Mouse (Mus musculus): ENCODE measurements around the gene Spag17. TPM values are rescaled to one million over a fixed set of nuclear protein-coding genes. Genes with fewer than 3 reads are reported as not detected.

The Spag17 gene
- polyA plus RNA-seq, 1 experiment from 2014 or later = 0.89 TPM

GRCm38 (mm10) chr3:100009807-100010206 is 124.6 kb downstream of the Spag17 start:
- Histone ChIP-seq H3K4me3 (ENCODE audit: low read depth, low read length) (no peak overlapping the region), H3K4me1 (ENCODE audit: control insufficient read depth, insufficient read depth, low read length) (no peaks in the 10 kb centered on the region), H3K27ac (ENCODE audit: low read length) (no peak overlapping the region), H3K9me3 (replicated peaks; ENCODE audit: control insufficient read depth, low read length, poor library complexity, severe bottlenecking) (no peaks in the 10 kb centered on the region), H3K9ac (ENCODE audit: low read depth, low read length) (no peak overlapping the region), H3K27me3 (ENCODE audit: control insufficient read depth, insufficient read depth, low read depth, low read length) (no peaks in the 10 kb centered on the region), H3K36me3 (ENCODE audit: control insufficient read depth, insufficient read depth, low read length) (no peaks in the 10 kb centered on the region), H3K4me2 (ENCODE audit: low read length) (no peak overlapping the region)
- ATAC-seq = no peak

DNA sequence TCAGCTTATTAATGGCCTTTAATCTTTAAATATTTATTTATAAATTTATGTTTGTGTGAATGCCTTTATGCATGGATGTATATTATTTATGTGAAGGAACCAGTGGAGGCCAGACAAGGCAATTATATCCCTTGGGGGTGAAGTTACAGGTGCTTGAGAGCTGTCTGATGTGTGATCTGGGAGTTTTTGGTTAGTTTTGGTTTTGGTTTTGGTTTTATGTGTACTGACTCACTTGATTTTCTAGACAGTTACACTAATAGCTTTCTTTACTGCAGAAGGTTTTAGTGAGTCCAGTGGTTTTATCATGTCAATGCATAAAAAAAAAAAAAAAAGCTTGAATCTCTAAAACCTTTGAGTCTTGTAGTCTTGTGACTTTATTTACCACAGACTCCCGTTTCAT is 128.9 kb downstream of the Spag17 start:
- H3K4me2 ChIP-seq (ENCODE audit: low read length) = no peak overlapping the region
- ATAC-seq = no peak
- no peak overlapping the region for H3K4me3 ChIP-seq (ENCODE audit: low read depth, low read length)
- no peak overlapping the region for H3K27ac ChIP-seq (ENCODE audit: low read length)
- no peaks in the 10 kb centered on the region for H3K4me1 ChIP-seq (ENCODE audit: control insufficient read depth, insufficient read depth, low read length)
- H3K9ac ChIP-seq (ENCODE audit: low read depth, low read length) = no peak overlapping the region
- no peaks in the 10 kb centered on the region for H3K36me3 ChIP-seq (ENCODE audit: control insufficient read depth, insufficient read depth, low read length)
- no peaks in the 10 kb centered on the region for H3K9me3 ChIP-seq (replicated peaks; ENCODE audit: control insufficient read depth, low read length, poor library complexity, severe bottlenecking)
- no peaks in the 10 kb centered on the region for H3K27me3 ChIP-seq (ENCODE audit: control insufficient read depth, insufficient read depth, low read depth, low read length)
- 88% methylated on average over 1 of the region's 1 CpGs for WGBS

- Histone ChIP-seq H3K27me3 (ENCODE audit: control insufficient read depth, insufficient read depth, low read depth, low read length) (no peaks in the 10 kb centered on the region), H3K4me2 (ENCODE audit: low read length) (no peak overlapping the region), H3K9ac (ENCODE audit: low read depth, low read length) (no peak overlapping the region), H3K36me3 (ENCODE audit: control insufficient read depth, insufficient read depth, low read length) (no peaks in the 10 kb centered on the region), H3K9me3 (replicated peaks; ENCODE audit: control insufficient read depth, low read length, poor library complexity, severe bottlenecking) (no peaks in the 10 kb centered on the region), H3K4me3 (ENCODE audit: low read depth, low read length) (no peak overlapping the region), H3K27ac (ENCODE audit: low read length) (no peak overlapping the region), H3K4me1 (ENCODE audit: control insufficient read depth, insufficient read depth, low read length) (no peaks in the 10 kb centered on the region)
- WGBS = 45% methylated on average over 4 of the region's 4 CpGs
- ATAC-seq = 0 out of 2 replicates have a peak, but pooled peaks have one; percentile 58
Measured at GRCm38 (mm10) chr3:100031291-100031690, 146.1 kb downstream of the Spag17 start.

DNA sequence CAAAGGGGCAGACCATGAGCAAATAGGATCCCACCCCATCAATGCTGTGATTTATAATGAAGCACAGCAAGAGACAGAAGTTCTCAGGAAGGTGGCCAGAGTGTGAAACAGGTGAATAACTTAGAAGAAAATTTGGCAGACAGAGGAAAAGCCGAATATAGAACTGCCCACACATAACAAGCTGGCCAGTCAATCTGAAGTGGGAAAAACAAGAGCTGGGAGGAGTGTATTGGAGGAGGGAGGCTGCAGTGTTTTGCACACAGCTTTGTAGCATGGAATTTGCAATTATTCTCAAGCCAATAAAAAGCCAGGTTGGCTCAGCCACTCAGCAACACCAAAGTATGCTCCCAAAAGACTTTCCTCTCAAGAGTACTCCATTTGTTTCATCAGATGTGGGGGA is 147.8 kb downstream of the Spag17 start:
- 81% methylated on average over 1 of the region's 1 CpGs for WGBS

DNA sequence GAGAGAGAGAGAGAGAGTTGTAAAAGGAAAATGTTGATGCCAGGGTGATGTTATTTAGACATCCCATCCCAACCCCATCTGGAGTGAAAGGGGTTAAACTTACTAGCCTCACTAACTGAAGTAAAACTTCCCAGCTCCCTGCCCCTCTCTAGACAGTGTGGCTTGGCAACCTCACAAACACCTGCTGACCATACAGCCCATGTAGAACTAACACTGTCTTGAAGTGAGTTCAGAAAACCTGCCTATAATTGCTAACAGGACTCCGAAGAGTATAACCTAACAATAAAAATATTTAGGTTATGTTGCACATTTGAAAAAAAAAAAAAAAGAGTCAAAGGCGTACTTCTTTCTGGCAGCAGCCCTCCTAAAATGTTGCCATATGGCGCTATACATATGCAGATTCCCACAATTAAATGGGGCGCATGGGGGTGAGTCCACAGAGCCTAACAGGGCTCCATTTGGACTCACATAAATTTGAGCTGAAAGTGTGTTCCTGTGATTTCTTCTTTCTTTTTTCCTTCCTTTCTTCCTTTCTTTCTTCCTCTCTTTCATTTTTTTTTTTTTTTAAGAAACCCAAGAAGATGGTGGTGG is 149.3 kb downstream of the Spag17 start:
- Histone ChIP-seq H3K36me3 (ENCODE audit: control insufficient read depth, insufficient read depth, low read length) (no peaks in the 10 kb centered on the region), H3K4me2 (ENCODE audit: low read length) (no peak overlapping the region), H3K4me3 (ENCODE audit: low read depth, low read length) (no peak overlapping the region), H3K4me1 (ENCODE audit: control insufficient read depth, insufficient read depth, low read length) (no peaks in the 10 kb centered on the region), H3K27me3 (ENCODE audit: control insufficient read depth, insufficient read depth, low read depth, low read length) (no peaks in the 10 kb centered on the region), H3K9me3 (replicated peaks; ENCODE audit: control insufficient read depth, low read length, poor library complexity, severe bottlenecking) (no peaks in the 10 kb centered on the region), H3K27ac (ENCODE audit: low read length) (no peak overlapping the region), H3K9ac (ENCODE audit: low read depth, low read length) (no peak overlapping the region)
- ATAC-seq = no peak
- 68% methylated on average over 4 of the region's 4 CpGs for WGBS

More for the DNA sequence above, 147.8 kb downstream of the Spag17 start:
- no peak overlapping the region for H3K9ac ChIP-seq (ENCODE audit: low read depth, low read length)
- H3K27me3 ChIP-seq (ENCODE audit: control insufficient read depth, insufficient read depth, low read depth, low read length) = no peaks in the 10 kb centered on the region
- H3K9me3 ChIP-seq (replicated peaks; ENCODE audit: control insufficient read depth, low read length, poor library complexity, severe bottlenecking) = no peaks in the 10 kb centered on the region
- ATAC-seq = no peak
- no peak overlapping the region for H3K4me3 ChIP-seq (ENCODE audit: low read depth, low read length)
- H3K36me3 ChIP-seq (ENCODE audit: control insufficient read depth, insufficient read depth, low read length) = no peaks in the 10 kb centered on the region
- H3K4me1 ChIP-seq (ENCODE audit: control insufficient read depth, insufficient read depth, low read length) = no peaks in the 10 kb centered on the region
- no peak overlapping the region for H3K27ac ChIP-seq (ENCODE audit: low read length)
- no peak overlapping the region for H3K4me2 ChIP-seq (ENCODE audit: low read length)

GRCm38 (mm10) chr3:100035097-100035496 is 149.9 kb downstream of the Spag17 start:
- WGBS = 64% methylated on average over 3 of the region's 3 CpGs
- Histone ChIP-seq H3K36me3 (ENCODE audit: control insufficient read depth, insufficient read depth, low read length) (no peaks in the 10 kb centered on the region), H3K9ac (ENCODE audit: low read depth, low read length) (no peak overlapping the region), H3K4me1 (ENCODE audit: control insufficient read depth, insufficient read depth, low read length) (no peaks in the 10 kb centered on the region), H3K4me3 (ENCODE audit: low read depth, low read length) (no peak overlapping the region), H3K4me2 (ENCODE audit: low read length) (no peak overlapping the region), H3K27ac (ENCODE audit: low read length) (no peak overlapping the region), H3K27me3 (ENCODE audit: control insufficient read depth, insufficient read depth, low read depth, low read length) (no peaks in the 10 kb centered on the region), H3K9me3 (replicated peaks; ENCODE audit: control insufficient read depth, low read length, poor library complexity, severe bottlenecking) (no peaks in the 10 kb centered on the region)
- no peak for ATAC-seq

DNA sequence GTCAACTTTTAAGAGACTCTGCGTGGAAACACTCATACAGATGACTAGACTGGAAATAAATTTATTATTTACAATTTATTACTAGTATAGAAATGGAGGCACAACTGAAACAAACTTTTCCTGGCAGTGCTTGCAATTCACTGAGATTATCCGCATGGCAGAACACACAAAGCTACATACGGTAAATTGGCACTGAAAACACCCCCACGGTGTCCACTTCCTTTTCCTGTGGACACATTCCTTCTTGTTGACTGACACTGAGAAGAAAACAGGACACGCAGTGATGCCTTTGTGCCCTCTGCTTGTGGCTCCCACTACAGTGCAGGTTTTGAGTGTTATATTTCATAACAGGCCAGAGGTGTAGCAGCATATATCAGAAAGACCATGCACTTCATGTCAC is 151.6 kb downstream of the Spag17 start:
- Histone ChIP-seq H3K9me3 (replicated peaks; ENCODE audit: control insufficient read depth, low read length, poor library complexity, severe bottlenecking) (no peaks in the 10 kb centered on the region), H3K4me1 (ENCODE audit: control insufficient read depth, insufficient read depth, low read length) (no peaks in the 10 kb centered on the region), H3K4me2 (ENCODE audit: low read length) (no peak overlapping the region), H3K36me3 (ENCODE audit: control insufficient read depth, insufficient read depth, low read length) (no peaks in the 10 kb centered on the region), H3K9ac (ENCODE audit: low read depth, low read length) (no peak overlapping the region), H3K27me3 (ENCODE audit: control insufficient read depth, insufficient read depth, low read depth, low read length) (no peaks in the 10 kb centered on the region), H3K4me3 (ENCODE audit: low read depth, low read length) (no peak overlapping the region), H3K27ac (ENCODE audit: low read length) (no peak overlapping the region)
- 68% methylated on average over 5 of the region's 5 CpGs for WGBS
- no peak for ATAC-seq

DNA sequence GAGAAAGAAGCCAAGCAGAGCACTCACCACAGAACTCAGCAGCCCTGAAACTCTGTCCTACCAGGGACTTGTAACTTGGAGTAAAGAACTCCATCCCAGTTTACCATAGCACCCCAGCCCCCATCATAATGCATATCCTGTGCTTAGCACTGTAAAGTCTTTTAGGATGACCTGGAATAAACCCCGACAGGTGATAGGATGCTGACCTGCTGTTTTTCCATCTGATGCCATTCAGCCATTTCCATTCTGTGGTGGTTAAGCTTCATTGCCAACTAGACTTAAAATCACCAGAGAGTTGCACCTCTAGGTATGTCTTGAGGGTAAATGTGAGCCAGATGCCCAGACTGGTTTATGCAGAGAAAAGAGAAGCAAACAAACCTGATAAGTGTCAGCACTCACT is 189.2 kb downstream of the Spag17 start:
- no peaks in the 10 kb centered on the region for H3K27me3 ChIP-seq (ENCODE audit: control insufficient read depth, insufficient read depth, low read depth, low read length)
- no peaks in the 10 kb centered on the region for H3K9me3 ChIP-seq (replicated peaks; ENCODE audit: control insufficient read depth, low read length, poor library complexity, severe bottlenecking)
- H3K4me1 ChIP-seq (ENCODE audit: control insufficient read depth, insufficient read depth, low read length) = no peaks in the 10 kb centered on the region
- H3K27ac ChIP-seq (ENCODE audit: low read length) = no peak overlapping the region
- no peaks in the 10 kb centered on the region for H3K36me3 ChIP-seq (ENCODE audit: control insufficient read depth, insufficient read depth, low read length)
- H3K9ac ChIP-seq (ENCODE audit: low read depth, low read length) = no peak overlapping the region
- no peak for ATAC-seq
- 100% methylated on average over 1 of the region's 1 CpGs for WGBS
- no peak overlapping the region for H3K4me3 ChIP-seq (ENCODE audit: low read depth, low read length)
- no peak overlapping the region for H3K4me2 ChIP-seq (ENCODE audit: low read length)

DNA sequence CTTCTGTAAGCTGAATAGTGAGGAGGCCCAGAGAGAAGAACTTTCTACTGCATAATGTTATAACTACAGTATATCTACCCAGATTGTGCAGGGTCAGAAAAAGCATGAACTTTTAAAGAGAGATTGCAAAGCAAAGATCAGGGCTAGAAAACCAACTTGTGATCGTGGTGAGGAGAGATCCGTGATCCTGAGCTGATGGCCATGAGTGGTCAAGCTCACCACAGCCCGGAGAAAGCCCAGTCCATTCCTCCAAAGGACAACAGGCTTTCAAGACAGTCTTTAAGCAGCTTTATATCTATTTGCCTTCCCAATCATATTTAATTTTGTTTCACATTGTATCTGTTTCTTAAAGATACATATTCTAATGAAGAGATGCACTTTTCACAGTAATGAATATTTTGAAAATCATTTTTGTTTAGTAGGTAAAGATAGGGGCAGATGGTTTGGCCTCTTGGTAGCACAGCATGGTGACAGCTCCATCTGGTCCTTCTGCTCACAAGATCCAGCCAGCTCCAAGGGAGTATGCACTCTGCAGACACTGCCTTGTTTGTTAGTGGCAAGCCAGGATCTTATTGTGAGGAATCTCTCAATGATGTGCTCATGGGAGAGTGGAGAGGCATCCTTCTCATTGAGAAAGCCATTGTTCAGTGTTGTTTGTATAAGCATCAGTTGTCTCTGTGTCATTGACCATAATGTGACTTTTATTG is 217.3 kb downstream of the Spag17 start:
- Histone ChIP-seq H3K4me2 (ENCODE audit: low read length) (no peak overlapping the region), H3K4me1 (ENCODE audit: control insufficient read depth, insufficient read depth, low read length) (no peaks in the 10 kb centered on the region), H3K27me3 (ENCODE audit: control insufficient read depth, insufficient read depth, low read depth, low read length) (no peaks in the 10 kb centered on the region), H3K36me3 (ENCODE audit: control insufficient read depth, insufficient read depth, low read length) (no peaks in the 10 kb centered on the region), H3K9me3 (replicated peaks; ENCODE audit: control insufficient read depth, low read length, poor library complexity, severe bottlenecking) (no peaks in the 10 kb centered on the region), H3K27ac (ENCODE audit: low read length) (no peak overlapping the region), H3K4me3 (ENCODE audit: low read depth, low read length) (no peak overlapping the region), H3K9ac (ENCODE audit: low read depth, low read length) (no peak overlapping the region)
- ATAC-seq = no peak
- WGBS = 90% methylated on average over 3 of the region's 3 CpGs

All from midbrain, embryonic 16.5 days (tissue).